Mouse (Mus musculus) ES-Bruce4 (cell line): Measurements from ENCODE around the gene Bet1.

ENCODE experiments used
- CTCF ChIP-seq: IDR thresholded peaks from one replicate; pipeline ENCODE4 v1.8.1; 2011; ENCODE audit warnings: low read depth, low read length
- EP300 ChIP-seq: IDR thresholded peaks from 2 replicates; pipeline ENCODE4 v1.6.1; 2011; ENCODE audit warnings: low read depth, low read length; ENCODE audit not compliant: insufficient read depth

GRCm38 (mm10) chr6:4041821-4042220 is 45.0 kb downstream of the Bet1 start:
- TF ChIP-seq CTCF: no peak
- no peak for TF ChIP-seq EP300
